Mouse (Mus musculus) cortical plate, adult 2 months (tissue): ENCODE measurements at regions not wholly inside any gene's neighbourhood (a gene's known extent, or its start where the extent isn't known, plus 50 kb on each side); places are given as distances from the start of the nearest gene placed in this dataset.
"Not testable (repeated sequence)": the region's sequence is repeated elsewhere in the genome, so short reads cannot be mapped to it uniquely, and the experiment has no call there.

Experiments used
- CTCF ChIP-seq: fragments of 200-500 bp; IDR thresholded peaks from 2 replicates; pipeline ENCODE4 v1.5.1; 2011; ENCODE audit warnings: mild to moderate bottlenecking, control low read depth, low read length; ENCODE audit not compliant: insufficient read depth; ENCODE audit errors: extremely low read depth
- POLR2A ChIP-seq: fragments of 200-500 bp; IDR thresholded peaks from 2 replicates; pipeline ENCODE4 v1.6.1; 2011; ENCODE audit warnings: mild to moderate bottlenecking, low read length, control low read depth; ENCODE audit not compliant: insufficient read depth; ENCODE audit errors: extremely low read depth

- not testable (repeated sequence) for TF ChIP-seq POLR2A, CTCF
Measured at GRCm38 (mm10) chr5:82653637-82654036, 701.4 kb downstream of the Tecrl start.
